Mouse (Mus musculus) midbrain, embryonic 13.5 days (tissue): Measurements from ENCODE around the gene Slamf8. TPM values are rescaled to one million over a fixed set of nuclear protein-coding genes. Genes with fewer than 3 reads are reported as not detected.
A peak's percentile ranks its signal among the peaks of the same experiment; 100 is the strongest.

Experiments
- ATAC-seq: fragments of 200-750 bp; cut with Nextera tagmentation; 2 replicates; pipeline ENCODE4 v1.8.0; 2017; ENCODE audit warnings: mild to moderate bottlenecking, moderate TSS enrichment, moderate library complexity
- H3K27ac ChIP-seq: fragments of 300-500 bp; sonication (generic); 2 replicates; pipeline ENCODE4 v1.5.1; 2015; ENCODE audit warnings: inconsistent platforms, mild to moderate bottlenecking, moderate library complexity
- H3K27me3 ChIP-seq: fragments of 300-500 bp; sonication (generic); 2 replicates; pipeline ENCODE4 v1.6.1; 2015; ENCODE audit warnings: mild to moderate bottlenecking, inconsistent platforms
- H3K36me3 ChIP-seq: fragments of 300-500 bp; sonication (generic); 2 replicates; pipeline ENCODE4 v1.6.1; 2015; ENCODE audit warnings: mild to moderate bottlenecking, inconsistent platforms
- H3K4me1 ChIP-seq: fragments of 300-500 bp; sonication (generic); replicated peaks from 2 replicates; pipeline ENCODE4 v1.6.1; 2015; ENCODE audit warnings: inconsistent platforms
- H3K4me2 ChIP-seq: fragments of 300-500 bp; sonication (generic); replicated peaks from 2 replicates; pipeline ENCODE4 v1.6.1; 2015; ENCODE audit warnings: moderate library complexity, mild to moderate bottlenecking, inconsistent platforms
- H3K4me3 ChIP-seq: fragments of 300-500 bp; sonication (generic); replicated peaks from 2 replicates; pipeline ENCODE4 v1.5.1; 2015; ENCODE audit warnings: mild to moderate bottlenecking, inconsistent platforms
- H3K9ac ChIP-seq: fragments of 300-500 bp; sonication (generic); replicated peaks from 2 replicates; pipeline ENCODE4 v1.6.1; 2015; ENCODE audit warnings: mild to moderate bottlenecking, inconsistent platforms
- H3K9me3 ChIP-seq: fragments of 300-500 bp; sonication (generic); 2 replicates; pipeline ENCODE4 v1.6.1; 2016; ENCODE audit warnings: mild to moderate bottlenecking, inconsistent platforms
- WGBS: fragments of 180-500 bp; shearing (Covaris S2); methylation state at CpG from one replicate; pipeline ENCODE4 v1.1.7; 2015; 5-methylcytosine and 5-hydroxymethylcytosine counted together
- polyA plus RNA-seq: library from polyadenylated mRNA; unstranded; fragments of >200 nt; fragmentation: Nextera tagmentation; extraction: Ambion mirVana; gene quantifications from 2 replicates; pipeline ENCODE4 v1.2.1, GENCODE M21; 2015

Slamf8 gene
- polyA plus RNA-seq, 1 experiment from 2014 or later: not detected

DNA sequence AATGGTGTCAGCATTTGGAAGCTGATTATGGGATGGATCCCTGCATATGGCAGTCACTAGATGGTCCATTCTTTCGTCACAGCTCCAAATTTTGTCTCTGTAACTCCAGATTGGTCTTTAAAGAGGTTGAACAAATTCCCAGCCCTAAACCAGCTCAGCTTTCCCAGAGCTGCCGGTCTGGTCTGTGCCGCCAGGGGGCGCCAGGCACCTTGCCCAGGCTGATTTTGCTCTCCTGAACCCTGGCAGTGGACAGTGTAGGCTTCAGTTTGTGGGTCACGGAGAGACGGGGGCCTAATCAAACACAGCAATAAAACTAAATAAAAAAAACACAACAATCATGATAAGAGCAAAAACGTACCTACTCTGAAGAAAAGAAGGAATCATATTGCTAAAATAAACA, 28.9 kb upstream of the Slamf8 start:
- Histone ChIP-seq H3K27me3 (no peaks in the 10 kb centered on the region), H3K9me3 (no peaks in the 10 kb centered on the region), H3K4me3 (no peak overlapping the region), H3K36me3 (no peaks in the 10 kb centered on the region), H3K4me2 (no peak overlapping the region), H3K27ac (no peak overlapping the region), H3K4me1 (peaks cover 18% of the 10 kb centered on the region), H3K9ac (no peak overlapping the region)
- 18% methylated on average over 7 of the region's 7 CpGs for WGBS
- no peak for ATAC-seq

DNA sequence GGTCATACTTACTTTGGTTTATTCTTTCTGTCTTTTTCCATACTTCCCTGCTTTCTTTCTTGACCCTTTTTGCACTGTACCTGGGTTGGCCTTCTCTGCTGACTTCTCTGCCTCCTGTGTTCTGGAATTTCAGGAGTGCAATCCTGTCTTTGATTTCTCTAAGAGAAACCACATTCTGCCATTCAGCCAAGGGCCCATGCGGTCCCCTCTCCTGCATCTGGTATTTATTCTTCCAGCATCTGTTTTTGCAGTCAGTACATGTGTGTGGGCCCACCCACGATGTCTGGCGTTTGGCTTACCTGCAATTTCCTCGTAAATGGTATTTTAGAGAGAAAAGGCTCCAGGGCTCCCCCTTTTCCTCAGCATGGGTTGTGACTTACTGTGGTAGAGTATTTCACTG, 27.8 kb upstream of the Slamf8 start:
- no peak for ATAC-seq
- Histone ChIP-seq H3K36me3 (no peaks in the 10 kb centered on the region), H3K4me3 (no peak overlapping the region), H3K9ac (no peak overlapping the region), H3K4me1 (peaks cover 18% of the 10 kb centered on the region), H3K4me2 (no peak overlapping the region), H3K9me3 (no peaks in the 10 kb centered on the region), H3K27ac (no peak overlapping the region), H3K27me3 (no peaks in the 10 kb centered on the region)
- WGBS: 86% methylated on average over 4 of the region's 4 CpGs

DNA sequence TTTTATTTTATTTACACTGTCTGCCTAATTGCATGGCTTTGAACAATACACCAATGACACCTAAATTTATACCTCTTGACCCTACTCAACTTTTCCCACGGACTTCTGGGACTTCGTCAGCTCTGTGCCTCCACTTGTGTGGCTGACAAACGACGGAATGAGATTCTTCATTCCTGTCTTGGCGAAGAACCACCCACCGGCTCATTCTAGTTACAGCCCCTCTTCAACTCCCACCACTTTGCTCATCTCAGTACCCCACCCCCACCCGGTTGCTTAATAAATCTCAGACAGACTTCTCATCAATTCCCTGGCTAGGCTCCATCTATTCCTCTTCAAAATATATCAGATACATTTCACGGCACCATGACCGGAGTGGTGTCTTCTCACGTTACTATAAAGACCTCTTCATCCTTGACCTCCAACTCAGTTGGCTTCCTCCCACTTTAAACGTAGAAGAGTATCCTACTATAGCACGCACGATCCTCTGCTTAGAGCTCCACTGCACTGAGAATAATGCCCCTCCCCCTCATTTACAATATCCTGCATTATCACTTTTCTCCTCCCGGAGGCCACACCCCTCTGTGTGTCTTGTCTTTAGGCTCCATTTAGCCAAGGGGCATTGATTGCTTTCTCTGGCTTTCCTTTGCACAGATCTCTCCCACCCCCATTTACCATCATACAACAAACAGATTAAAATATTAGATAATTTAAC, 27.2 kb upstream of the Slamf8 start:
- ATAC-seq: peak; percentile 10; the same call in 1 of the 2 replicates
- WGBS: 35% methylated on average over 14 of the region's 14 CpGs
- Histone ChIP-seq H3K27me3 (no peaks in the 10 kb centered on the region), H3K4me2 (peak overlapping the region; percentile 61), H3K36me3 (no peaks in the 10 kb centered on the region), H3K27ac (no peak overlapping the region), H3K9ac (no peak overlapping the region), H3K9me3 (no peaks in the 10 kb centered on the region), H3K4me1 (peaks cover 18% of the 10 kb centered on the region), H3K4me3 (peak overlapping the region; percentile 38; the same call in 1 of the 2 replicates)

DNA sequence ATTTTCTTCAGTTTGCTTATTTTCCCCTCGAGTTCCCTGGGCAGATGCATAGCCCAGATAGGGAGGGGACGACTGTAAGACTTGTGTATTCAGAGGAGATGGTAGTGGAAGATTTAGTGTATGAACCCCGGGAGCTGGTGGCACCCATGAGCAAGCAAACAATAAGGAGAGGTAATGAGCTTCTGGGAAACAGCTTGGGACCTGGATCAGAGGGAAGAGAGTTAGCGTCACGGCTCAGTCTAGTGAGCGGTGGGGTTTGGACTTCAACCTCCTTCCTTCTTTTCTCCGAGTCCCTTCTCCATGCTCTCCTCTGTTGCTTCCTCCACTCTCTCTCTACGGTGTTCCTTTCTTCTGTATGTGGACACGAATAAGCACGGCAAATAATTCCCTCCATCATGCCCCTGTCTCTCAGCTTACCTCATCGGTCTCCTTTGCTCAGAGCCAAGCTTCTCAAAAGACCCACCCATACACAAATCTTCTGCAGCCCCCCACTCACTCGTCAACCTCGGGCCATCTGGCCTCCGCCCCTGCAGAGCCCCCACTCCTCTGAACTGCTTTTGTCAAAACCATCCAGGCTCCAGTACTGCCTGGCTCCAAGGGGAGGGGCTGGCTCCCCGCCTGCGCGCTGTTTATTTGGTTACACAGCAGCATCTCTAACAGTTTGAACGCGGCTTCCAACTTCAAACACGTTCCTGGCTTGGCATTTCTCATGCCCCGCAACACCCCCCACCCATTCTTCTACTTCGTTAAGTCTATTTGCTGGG, 26.4 kb upstream of the Slamf8 start:
- peak; percentile 79 for ATAC-seq
- 17% methylated on average over 22 of the region's 22 CpGs for WGBS
- Histone ChIP-seq H3K36me3 (no peaks in the 10 kb centered on the region), H3K27ac (no peak overlapping the region; the same call in 1 of the 2 replicates), H3K9me3 (no peaks in the 10 kb centered on the region), H3K4me1 (peaks cover 18% of the 10 kb centered on the region), H3K4me3 (peak overlapping the region; percentile 38), H3K4me2 (peak overlapping the region; percentile 61), H3K9ac (peak overlapping the region; percentile 57), H3K27me3 (no peaks in the 10 kb centered on the region)

DNA sequence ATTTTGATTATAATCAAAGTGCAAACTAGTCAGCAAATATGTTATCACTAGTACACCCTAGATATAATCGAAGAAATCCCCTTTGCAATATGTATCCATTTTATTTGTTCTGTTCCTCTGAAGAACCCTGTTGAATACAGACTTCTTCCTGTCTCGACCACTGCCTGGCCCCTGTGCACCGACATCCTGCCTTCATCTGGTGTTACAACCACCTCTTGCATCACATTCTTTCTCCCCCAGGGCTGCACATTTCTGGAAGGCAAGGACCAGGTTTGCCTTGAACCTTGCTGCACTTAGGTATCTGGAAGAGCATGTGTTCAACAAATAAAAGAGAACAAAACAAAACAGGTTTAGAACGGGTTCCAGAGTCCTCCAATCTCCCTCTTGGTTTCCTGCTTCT, 25.0 kb upstream of the Slamf8 start:
- WGBS: 87% methylated on average over 4 of the region's 4 CpGs
- no peak overlapping the region for H3K4me2 ChIP-seq
- H3K27ac ChIP-seq: no peak overlapping the region
- no peak for ATAC-seq
- peaks cover 18% of the 10 kb centered on the region for H3K4me1 ChIP-seq
- no peaks in the 10 kb centered on the region for H3K36me3 ChIP-seq
- no peaks in the 10 kb centered on the region for H3K9me3 ChIP-seq
- H3K9ac ChIP-seq: no peak overlapping the region
- H3K4me3 ChIP-seq: no peak overlapping the region
- H3K27me3 ChIP-seq: no peaks in the 10 kb centered on the region

- Histone ChIP-seq H3K36me3 (no peaks in the 10 kb centered on the region), H3K27me3 (no peaks in the 10 kb centered on the region)
- ATAC-seq: no peak
These were observed 24.3 kb upstream of the Slamf8 start for GRCm38 (mm10) chr1:172614654-172615053.

DNA sequence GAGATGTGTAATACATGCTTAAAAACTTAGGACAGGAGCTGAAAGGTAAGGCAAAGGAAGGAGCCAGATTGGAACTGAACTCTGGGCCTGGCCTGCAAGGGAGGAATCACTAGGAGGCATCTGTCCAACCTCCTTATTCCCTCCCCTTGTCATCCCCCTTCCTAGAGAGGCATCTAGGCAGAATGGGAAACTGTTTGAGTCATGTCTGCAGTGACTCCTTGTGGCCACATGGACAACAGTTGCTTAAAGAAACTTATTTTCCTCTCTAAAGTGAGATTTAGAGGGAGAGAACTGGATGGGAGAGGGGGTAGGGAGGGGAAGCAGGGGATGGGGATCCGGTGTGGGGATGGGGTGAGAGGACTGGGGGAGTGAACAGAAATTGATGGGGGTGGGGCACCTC, 22.4 kb upstream of the Slamf8 start:
- 52% methylated on average over 1 of the region's 1 CpGs for WGBS
- Histone ChIP-seq H3K4me2 (no peak overlapping the region), H3K36me3 (no peaks in the 10 kb centered on the region), H3K4me1 (peaks cover 18% of the 10 kb centered on the region), H3K27me3 (no peaks in the 10 kb centered on the region), H3K4me3 (no peak overlapping the region), H3K9ac (no peak overlapping the region), H3K9me3 (no peaks in the 10 kb centered on the region), H3K27ac (no peak overlapping the region)
- ATAC-seq: no peak

More at GRCm38 (mm10) chr1:172614654-172615053, 24.3 kb upstream of the Slamf8 start:
- Histone ChIP-seq H3K4me2 (no peak overlapping the region), H3K4me3 (no peak overlapping the region), H3K9me3 (no peaks in the 10 kb centered on the region), H3K27ac (no peak overlapping the region), H3K4me1 (peaks cover 18% of the 10 kb centered on the region), H3K9ac (no peak overlapping the region)
- WGBS: 85% methylated on average over 10 of the region's 10 CpGs

- H3K27ac ChIP-seq: no peak overlapping the region
- no peaks in the 10 kb centered on the region for H3K27me3 ChIP-seq
- no peaks in the 10 kb centered on the region for H3K36me3 ChIP-seq
- peaks cover 4% of the 10 kb centered on the region; the same call in 1 of the 2 replicates for H3K4me1 ChIP-seq
- H3K4me3 ChIP-seq: no peak overlapping the region
- 86% methylated on average over 10 of the region's 10 CpGs for WGBS
- H3K9me3 ChIP-seq: no peaks in the 10 kb centered on the region
- no peak for ATAC-seq
- H3K4me2 ChIP-seq: no peak overlapping the region
- H3K9ac ChIP-seq: no peak overlapping the region
These were observed 20.9 kb upstream of the Slamf8 start for GRCm38 (mm10) chr1:172611304-172611703.

DNA sequence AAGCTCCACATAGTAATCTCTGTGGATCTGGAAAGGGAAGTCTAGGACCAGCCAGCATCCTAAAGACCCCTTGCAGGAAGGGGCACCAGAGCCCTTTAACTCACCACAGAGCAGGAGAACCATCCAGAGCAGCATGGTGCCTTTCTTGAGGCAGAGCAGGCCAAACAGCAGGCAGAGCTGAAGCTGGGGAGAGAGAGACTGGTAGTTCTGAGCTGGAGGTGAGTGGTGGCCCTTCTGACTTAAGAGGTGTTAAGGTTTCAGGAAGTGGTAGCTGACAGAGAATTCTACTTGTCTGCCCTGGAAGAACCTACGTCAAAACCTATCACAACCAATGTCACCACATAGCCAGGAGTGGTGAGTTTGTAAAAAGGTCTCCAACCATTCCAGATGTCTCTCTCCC, 12.0 kb upstream of the Slamf8 start, which contains the start of gene Fcrl6:
TSS of gene Fcrl6 (minus strand) at position 226 of the 400 bp plus-strand sequence.
- no peak within 1 kb of the TSS for H3K9ac ChIP-seq
- H3K4me2 ChIP-seq: no peak within 1 kb of the TSS
- no peak for ATAC-seq
- no peak within 1 kb of the TSS for H3K27ac ChIP-seq
- H3K4me1 ChIP-seq: no peaks in the 10 kb centered on the region
- H3K9me3 ChIP-seq: no peaks in the 10 kb centered on the region
- 81% methylated on average over 1 of the region's 1 CpGs for WGBS
- no peak within 1 kb of the TSS for H3K4me3 ChIP-seq
- no peaks in the 10 kb centered on the region for H3K36me3 ChIP-seq
- H3K27me3 ChIP-seq: no peaks in the 10 kb centered on the region

- H3K4me1 ChIP-seq: no peaks in the 10 kb centered on the region
- no peak overlapping the region for H3K27ac ChIP-seq
- ATAC-seq: peak; percentile 37
- no peaks in the 10 kb centered on the region for H3K36me3 ChIP-seq
- no peaks in the 10 kb centered on the region for H3K27me3 ChIP-seq
- H3K4me2 ChIP-seq: no peak overlapping the region
- no peak overlapping the region for H3K4me3 ChIP-seq
- H3K9ac ChIP-seq: no peak overlapping the region
- H3K9me3 ChIP-seq: no peaks in the 10 kb centered on the region
These were observed 4.1 kb upstream of the Slamf8 start for GRCm38 (mm10) chr1:172594495-172594894.

GRCm38 (mm10) chr1:172593956-172594355, 3.6 kb upstream of the Slamf8 start:
- no peaks in the 10 kb centered on the region for H3K4me1 ChIP-seq
- no peaks in the 10 kb centered on the region for H3K27me3 ChIP-seq
- H3K9ac ChIP-seq: no peak overlapping the region
- ATAC-seq: no peak
- H3K4me2 ChIP-seq: no peak overlapping the region
- no peaks in the 10 kb centered on the region for H3K36me3 ChIP-seq
- 96% methylated on average over 2 of the region's 2 CpGs for WGBS
- H3K9me3 ChIP-seq: no peaks in the 10 kb centered on the region
- H3K4me3 ChIP-seq: no peak overlapping the region
- no peak overlapping the region for H3K27ac ChIP-seq

- H3K27ac ChIP-seq: no peak overlapping the region
- no peaks in the 10 kb centered on the region for H3K9me3 ChIP-seq
- no peak overlapping the region for H3K9ac ChIP-seq
- no peak for ATAC-seq
- no peaks in the 10 kb centered on the region for H3K36me3 ChIP-seq
- H3K27me3 ChIP-seq: no peaks in the 10 kb centered on the region
- H3K4me1 ChIP-seq: no peaks in the 10 kb centered on the region
- 78% methylated on average over 3 of the region's 3 CpGs for WGBS
- H3K4me2 ChIP-seq: no peak overlapping the region
- H3K4me3 ChIP-seq: no peak overlapping the region
These were observed 3.0 kb upstream of the Slamf8 start for GRCm38 (mm10) chr1:172593321-172593720.
